Mouse (Mus musculus): Measurements from ENCODE around the gene Gm21970. TPM values are rescaled to one million over a fixed set of nuclear protein-coding genes. Genes with fewer than 3 reads are reported as not detected.
A peak's percentile ranks its signal among the peaks of the same experiment; 100 is the strongest.

Gene Gm21970
- total RNA-seq, 2 experiments from 2014 or later = not detected

DNA sequence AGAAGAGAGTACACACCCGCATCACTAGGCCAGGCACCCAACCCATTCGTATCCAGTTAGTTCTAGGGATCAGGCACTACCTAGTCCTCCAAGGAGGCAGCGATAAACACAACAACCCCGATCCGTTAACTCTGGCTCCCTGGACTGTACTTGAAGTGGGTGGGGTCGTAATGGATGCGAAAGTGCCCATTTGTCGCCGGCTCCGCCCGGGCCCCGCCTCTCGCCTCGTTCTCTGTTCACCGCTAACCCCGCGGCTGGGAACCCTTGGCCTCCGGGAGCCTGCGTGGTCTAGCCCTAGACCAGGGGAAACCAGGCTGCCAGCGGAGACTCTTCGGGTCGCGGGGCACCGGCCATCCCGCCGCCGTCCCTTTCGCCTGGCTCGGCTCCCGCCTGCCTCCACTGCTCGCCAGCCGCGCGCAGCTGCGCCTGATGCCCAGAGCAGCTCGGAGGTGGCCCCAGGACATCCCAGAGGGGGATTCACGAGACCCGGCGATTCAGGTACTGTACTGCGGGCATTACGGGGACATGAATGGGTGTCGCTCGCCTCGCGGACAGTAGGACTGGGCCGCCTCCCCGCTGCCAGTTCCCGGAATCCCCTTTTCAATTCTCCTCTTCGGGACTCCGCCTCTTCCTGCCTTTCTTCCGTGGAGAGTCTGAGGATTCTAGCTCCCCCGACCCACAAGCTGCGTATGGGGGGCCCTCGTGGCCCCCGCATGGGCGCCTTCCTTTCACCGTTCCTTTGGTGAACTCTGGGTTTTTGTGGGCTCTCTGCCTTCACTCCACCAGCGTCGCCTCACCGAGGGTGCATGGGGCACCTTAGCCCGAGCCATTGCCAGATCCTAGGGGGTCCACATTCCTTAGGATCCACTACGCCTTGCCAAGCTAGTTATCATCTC, 18.7 kb upstream of the Gm21970 start, which contains the start of gene Ifnar2:
Gene Ifnar2 (plus strand): TSS at position 207 of the 896 bp plus-strand sequence.
- DNase-seq (ENCODE audit: low spot score in 2 of 2) = peak; percentile 67 to 79

DNA sequence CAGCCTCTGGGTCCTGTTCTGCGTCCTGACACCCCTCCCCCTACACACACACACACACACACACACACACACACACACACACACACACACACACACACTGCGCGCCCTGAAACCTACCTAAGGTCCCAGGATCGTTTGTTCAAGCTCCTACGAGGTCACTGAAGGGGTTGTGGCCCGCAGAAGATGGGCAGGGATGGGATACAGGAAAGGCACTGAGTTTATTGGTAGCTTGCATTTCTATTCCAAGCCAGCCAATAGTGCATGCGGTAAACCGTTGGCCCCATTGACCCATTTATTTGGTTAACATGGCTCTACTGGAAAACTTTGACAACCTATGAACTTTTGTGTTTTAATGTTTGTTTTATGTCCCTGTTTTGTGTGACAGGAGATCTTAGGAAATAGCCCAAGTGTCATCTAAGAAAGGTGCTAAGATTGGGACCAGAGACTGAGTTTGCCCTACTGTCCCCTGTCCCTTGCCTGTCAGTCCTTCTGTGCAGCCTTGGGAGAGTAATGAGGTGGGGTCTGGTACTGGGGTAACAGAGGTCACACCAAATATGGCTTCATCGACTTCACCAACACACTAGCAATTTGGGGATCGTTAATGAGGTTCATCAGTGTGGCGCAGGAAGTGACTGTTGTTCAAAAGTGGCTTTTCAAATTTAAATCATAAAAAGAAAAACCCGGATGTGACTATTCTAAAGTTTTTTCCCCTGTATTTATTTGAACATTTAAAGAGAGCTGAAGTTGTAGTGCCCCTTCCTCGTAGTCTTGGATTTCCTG, 17.9 kb upstream of the Gm21970 start:
- no peak for DNase-seq (ENCODE audit: low spot score in 2 of 2)

DNA sequence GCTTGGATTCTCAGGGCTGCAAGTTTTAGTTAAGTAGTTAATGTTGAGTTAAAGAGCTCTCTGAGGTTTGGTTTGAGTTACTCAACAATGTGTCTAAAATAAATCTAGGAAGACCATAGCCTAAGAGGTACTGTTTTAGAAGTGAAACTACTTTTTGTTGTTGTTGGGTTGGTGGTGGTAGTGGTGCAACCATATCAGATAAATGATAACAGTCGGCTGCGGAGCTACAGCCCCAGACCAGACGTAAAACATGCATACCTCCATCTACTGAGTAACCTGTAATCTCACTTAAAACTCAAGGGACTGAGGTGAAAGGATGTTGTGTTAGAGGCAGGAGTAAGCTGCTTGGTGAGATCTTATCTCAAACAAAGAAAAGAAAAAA, 17.3 kb upstream of the Gm21970 start:
- no peak for DNase-seq (ENCODE audit: low spot score in 2 of 2)

DNA sequence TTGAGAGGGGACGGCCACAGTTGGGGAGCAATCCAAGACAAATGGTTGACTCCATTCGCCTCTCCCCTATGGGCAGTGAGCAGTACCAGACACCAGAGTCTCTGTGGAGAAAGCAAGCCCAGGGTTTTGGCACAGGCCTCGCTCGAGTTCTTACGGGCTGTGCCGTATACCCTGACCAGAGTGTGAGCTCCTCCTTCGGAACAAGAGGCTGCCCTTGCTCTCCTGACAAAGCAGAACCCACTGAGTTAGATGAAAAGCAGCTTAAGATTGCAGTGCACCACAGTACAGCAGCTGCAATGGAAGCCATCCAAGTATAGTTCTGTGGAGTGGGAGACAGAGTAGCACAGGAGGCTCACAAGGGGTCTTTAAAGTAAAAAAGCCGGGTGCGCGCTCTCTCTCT, 14.8 kb upstream of the Gm21970 start:
- DNase-seq (ENCODE audit: low spot score in 2 of 2) = no peak

DNA sequence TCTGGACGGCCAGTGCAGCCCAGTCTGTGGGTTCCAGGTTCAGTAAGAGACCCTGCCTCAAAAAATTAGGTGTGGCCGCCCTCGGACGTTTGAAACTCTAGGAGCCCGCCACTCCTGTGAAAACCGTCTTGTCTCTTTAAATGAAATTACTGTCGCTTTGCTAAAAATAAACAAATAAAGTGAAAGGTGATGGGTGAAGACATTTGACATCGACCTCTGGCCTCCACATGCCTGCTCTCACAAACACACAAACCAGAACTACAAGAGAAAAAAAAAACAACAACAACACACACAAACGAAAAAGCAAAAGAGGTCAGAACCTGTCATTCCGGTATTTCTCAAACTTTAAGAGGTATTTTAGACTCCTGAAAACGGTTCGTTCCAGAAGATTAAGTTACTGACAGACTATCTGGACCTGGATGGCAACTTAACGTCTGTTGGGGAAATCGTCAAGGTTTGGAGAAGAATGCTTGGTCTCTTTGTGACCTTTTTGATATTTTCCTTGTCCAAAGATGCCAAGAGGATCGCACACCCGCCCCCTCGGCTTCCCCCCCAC, 13.0 kb upstream of the Gm21970 start:
- DNase-seq (ENCODE audit: low spot score in 2 of 2) = no peak

DNA sequence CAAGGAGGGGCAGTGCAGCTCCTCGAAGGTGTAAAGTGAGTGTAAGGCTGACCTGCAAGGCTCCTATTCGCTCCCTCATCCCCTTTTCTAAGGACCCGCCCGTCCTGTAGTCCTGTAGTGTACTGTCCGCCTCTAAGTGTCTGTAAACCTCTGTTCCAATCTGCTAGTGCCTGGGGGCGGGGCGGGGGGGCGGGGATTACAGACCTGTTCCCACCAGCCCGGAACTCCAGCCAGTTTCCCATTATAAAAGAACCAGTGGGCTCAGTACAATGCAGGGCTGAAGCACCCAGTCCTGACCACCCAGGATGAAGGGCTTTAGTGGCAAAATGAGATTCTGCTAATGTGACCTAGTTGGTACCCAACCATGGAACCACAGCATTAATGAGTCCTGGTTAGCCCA, 12.5 kb upstream of the Gm21970 start:
- DNase-seq (ENCODE audit: low spot score in 2 of 2) = no peak

DNA sequence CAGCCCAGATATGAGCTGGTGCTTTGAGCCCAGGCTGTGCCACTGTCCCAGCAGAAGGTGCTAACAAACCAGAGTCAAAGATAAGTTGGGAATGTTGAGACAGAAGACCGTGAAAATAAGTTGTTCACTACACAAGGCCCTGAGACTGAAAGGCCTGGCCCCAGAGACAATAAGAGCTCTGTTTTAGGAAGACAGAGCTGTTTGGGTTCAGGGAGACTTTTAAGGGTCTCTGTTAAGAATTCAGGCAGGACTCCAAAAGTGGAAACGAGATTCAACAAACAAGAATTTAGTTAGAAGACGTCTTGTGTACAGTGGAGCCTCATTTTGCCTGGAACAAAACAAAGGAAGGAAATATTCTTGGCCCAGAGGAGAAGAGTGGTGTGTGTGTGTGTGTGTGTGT, 12.1 kb upstream of the Gm21970 start:
- DNase-seq (ENCODE audit: low spot score in 2 of 2) = no peak

DNA sequence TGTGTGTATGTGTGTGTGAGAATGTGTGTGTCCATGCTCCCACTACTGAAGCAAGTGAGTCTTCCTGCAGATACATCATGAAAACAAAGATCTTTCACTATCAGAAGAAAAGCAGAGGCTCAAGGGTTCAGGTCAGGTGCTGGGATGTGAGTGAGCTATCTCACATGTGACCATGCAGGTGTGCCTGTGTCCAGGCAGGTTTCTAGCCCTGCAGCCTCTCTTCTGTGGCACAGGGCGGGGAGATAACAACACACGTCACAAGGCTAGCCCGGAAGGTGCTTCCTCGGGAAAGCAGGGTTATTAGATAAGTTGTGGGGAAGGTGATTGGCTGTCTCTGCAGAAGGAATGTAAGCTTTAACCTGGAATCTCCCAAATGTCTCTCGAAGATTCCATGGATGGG, 11.4 kb upstream of the Gm21970 start:
- no peak for DNase-seq (ENCODE audit: low spot score in 2 of 2)

DNA sequence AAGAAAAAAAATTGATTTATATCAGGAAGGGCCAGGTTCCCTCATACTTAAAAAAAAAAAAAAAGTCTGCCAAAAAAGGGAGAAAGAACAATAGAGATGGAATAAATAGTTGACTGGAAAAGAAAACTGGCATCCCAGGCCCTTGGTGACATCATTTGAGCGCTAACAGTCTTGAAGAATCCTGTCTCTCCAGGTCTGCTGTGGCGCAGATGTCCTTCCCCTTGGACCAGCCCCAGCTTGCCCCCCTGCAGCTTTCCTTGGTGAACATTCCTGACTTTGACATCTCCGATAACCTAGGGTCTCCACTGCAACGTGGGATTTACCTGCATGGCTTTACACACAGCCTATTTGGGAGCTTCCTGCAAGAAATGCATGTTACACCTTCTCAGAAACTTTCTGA, 9.9 kb upstream of the Gm21970 start:
- no peak for DNase-seq (ENCODE audit: low spot score in 2 of 2)

DNA sequence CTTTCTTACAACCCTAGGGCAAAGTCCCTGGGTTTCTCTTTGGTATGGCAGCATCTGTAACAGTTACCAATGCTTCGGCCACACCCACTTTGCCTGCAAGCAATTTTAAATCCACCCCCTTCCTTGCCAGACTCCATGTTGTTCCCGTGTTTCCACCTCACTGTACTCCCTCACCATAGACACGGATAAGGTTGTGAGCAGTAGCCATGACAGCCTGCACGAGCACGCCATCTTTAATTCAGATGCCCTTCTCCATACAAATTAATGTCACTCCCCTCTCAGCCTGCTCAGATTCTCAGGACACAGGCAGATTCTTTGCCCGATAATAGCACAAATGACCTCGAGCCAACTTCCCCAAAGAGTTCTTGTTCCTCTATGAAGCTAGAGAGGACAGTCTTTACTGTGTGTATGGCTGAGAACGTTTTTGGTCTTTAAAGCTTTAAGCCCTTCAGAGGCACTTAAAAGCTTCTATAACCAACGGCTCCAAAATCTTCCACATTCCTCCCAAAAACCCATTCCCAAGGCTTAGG, 9.2 kb upstream of the Gm21970 start:
- DNase-seq (ENCODE audit: low spot score in 2 of 2) = no peak

DNA sequence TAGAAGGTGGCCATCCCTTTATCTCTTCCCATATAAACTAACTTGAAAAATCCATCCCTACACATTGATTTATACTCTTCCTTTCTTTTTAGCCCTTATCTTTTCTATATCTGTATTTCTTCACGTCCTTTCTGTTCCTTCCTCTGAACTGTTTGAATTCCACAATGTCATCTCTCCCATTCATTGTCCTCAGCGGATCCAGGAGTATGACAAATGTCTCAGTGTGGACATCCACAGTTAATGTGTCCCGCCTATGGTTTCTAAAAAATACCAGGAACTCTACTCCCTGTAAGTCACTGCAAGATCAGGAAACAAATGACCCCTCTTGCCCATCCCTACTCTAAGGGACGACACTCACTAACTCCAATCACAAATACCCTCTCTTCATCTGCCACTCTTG, 7.3 kb upstream of the Gm21970 start:
- no peak for DNase-seq (ENCODE audit: low spot score in 2 of 2)

DNA sequence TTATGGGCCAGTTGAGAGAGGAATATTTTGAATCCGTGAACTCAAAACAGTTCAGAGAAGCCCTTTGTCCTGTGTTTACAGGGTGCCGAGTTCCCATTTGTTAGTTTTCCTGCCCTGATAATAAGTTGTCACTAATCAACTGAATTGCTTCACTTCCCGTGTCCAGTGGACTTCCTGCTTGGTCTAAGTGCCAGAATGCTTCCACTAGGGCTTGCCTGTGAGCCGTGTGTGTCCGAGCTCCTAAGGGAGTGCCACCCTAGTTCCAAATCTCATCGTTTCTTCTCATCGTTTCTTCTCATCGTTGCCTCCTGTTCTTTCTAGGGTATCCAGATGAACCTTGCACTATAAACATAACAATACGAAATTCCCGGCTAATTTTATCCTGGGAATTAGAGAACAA, 5.9 kb upstream of the Gm21970 start:
- DNase-seq (ENCODE audit: low spot score in 2 of 2) = no peak

DNA sequence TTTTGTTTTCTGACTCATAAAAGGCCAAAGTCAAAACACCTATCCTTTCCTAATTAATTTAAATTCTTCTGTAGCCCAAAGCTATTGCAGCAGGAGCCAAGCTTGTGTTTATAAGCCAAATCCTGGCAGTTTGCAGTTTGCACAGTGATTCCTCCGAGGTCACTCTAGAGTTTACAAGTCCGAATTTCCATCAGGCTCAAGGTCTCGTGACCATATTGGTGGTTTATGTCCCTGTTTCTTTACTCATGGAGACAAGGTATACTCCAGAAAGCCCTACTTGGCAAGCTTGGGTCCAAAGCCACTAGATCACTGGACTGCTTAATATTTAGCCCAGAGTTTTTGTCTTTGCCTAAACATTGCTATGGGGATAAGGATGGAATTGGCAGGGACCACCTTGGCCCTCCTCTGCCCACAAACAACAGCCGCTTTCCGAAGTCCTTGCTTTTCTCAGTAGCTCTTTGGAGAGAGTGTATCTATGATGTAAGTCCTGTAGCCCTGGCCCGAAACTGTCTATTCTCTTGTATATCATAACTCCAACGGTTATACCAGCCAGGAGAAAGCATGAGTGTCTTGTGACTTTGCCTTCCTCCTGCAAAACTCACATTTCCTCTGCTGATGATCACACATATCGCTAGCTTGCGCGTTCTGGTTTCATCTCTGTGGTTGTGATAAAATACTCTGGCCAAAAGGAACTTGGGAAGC, 5.0 kb upstream of the Gm21970 start:
- no peak for DNase-seq (ENCODE audit: low spot score in 2 of 2)

DNA sequence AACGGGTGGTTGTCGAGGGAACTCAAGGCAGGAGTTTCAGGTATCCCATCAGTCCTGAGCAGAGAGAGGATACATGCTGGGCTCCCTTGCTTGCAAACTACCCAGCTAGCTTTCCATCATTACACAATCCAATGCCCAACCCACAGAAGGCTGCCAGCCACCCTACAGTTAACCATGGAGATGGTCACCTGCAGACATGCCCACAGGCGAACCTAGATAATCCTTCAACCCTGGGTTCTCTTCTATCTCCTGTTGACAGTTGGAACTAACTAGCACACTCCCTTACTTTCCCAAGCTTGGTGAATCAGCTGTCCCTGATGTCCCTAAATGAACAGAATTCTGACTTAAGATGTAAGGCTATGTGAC, 4.4 kb upstream of the Gm21970 start:
- DNase-seq (ENCODE audit: low spot score in 2 of 2) = no peak

DNA sequence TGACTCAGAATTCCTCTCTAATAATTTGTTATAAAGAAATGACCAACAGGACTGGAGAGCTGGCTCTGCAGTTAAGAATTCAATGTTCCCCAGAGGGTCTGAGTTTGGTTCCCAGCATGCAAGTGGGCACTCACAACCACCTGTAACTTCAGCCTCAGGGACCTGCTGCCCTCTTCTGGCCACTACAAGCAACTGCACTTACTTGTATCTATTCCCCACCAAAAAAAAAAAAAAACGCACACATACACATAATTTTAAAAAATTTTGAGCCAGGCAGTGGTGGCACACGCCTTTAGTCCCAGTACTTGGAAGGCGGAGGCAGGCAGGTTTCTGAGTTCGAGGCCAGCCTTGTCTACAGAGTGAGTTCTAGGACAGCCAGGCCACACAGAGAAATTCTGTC, 1.4 kb upstream of the Gm21970 start:
- DNase-seq (ENCODE audit: low spot score in 2 of 2) = no peak

DNA sequence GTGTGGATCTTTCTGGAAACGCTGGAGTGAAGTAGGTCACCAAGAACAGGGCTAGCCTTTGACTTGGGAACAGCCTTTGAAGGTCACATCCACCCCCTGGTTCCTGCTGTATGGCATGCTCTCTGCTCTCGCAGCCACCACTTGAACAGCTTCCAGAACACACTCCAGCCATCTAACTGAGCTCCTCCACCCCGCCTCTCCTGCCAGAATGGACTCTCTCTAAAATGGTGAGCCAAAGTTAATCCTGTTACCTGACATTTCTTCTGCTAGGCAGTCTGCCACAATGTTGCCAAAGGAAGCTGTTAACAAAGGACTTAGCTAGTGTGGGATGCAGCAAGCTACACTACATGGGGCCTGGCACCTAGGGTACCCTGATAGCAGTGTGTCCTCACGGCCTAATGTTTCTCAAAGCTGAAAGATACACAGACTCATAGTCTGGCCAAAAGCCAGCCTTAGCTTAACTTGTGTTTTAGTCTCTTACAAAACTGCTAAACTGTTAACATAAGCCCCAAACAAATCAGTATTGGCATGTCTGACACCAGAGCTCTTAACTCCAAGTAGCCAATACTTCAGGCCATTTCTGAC, 3.4 kb downstream of the Gm21970 start:
- no peak for DNase-seq (ENCODE audit: low spot score in 2 of 2)

DNA sequence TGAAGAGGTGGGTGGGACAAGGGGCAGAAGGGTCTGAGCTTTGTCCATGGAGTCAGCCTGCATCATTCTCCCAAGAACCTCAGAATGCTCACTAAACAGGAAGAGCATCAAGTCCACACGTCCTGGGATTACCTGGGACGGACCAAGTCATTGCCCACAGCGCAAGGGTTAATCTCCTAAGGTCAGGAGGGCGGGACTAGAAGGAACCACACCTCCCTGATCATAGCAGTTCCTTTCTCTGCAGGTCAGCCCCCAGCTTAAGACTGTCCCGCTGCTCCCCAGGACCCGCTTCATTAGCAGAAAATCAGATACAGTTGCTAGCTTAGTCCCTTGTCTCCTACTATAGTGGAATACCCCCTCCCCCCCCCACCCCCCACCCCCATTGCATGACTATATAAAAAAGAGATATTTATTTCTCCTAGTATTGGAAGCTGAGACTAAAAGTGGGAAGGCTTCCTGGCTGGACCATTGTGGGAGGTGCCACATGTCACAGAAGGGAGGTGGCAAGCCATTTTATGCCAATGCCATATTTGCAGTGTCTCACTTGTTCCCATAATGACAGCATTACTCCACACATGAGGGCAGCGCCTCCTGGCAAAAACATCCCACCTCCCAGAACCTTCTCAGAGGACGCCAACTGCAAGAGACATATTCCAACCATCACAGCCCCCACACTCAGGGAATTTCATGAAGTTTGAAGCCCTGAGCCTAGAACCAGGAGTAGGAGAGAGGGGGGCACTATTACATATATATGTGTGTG, 4.3 kb downstream of the Gm21970 start:
- DNase-seq (ENCODE audit: low spot score in 2 of 2) = peak in 1 of 2 experiments; percentile 72

DNA sequence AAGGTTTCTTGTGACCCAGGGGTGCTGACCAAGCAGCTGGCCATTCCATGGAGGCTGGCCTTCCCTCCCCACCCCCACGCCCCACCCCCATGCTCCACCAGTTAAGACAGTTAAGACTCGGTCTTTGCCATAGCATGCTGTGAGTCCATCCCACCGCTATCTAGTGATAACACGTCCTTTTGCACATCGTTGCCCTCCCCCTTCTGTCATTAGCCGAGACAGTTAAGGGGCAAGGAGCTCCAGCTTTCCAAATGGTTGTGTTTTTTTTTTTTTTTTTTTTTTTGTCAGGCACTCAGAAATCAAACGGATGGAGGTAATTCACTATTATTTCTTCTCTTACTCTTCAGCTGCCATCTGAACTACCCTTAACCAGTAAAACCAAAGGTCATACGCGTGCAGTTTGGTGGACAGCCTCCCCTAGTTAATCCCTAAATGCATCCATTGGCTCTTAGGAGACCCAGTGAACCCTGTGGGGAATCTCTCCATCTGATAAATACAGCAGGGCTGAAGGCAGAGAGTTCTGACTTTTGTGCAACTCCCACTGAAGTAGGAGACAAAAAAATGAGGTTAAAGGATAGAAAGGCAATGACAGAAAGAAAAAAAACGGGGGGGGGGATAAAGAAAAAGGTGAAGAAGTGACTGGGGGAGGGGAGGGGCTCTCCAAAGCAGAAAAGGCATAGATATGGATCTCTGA, 5.5 kb downstream of the Gm21970 start:
- no peak for DNase-seq (ENCODE audit: low spot score in 2 of 2)

DNA sequence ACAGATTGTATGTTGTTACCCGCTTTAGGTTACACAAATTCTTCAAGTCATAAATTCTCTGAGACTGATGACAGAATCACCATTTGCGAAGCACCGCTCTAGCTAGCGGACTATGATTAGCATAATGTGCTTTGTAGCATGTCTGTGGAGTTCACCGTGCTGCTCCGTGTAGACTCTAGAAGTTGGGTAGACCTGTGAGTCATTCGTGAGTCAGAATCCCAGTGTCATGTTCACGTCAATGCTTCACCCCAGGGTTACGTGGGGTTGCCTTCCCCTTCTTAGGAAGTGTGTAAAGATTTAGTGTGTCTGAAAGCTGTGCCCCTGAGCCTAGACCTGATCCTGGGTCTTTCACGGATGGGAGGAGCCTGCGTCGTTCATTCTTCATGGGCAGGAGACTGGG, 6.5 kb downstream of the Gm21970 start:
- DNase-seq (ENCODE audit: low spot score in 2 of 2) = no peak

DNA sequence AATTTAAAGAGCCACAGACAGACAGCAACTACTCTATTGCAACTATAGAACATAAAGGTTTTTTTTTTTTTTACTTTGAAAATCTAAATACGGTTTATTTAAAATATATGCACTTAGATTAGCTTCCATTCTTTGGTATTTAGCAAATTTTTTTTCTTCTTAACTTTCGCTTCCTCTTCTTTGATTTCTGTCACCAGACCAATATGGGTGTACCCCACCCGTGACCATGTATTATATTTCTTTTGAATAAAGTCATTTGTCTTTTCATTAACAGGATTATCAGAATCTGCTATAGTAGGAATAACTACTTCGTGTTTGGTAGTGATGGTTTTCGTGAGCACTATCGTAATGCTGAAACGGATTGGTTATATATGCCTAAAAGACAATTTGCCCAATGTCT, 7.4 kb downstream of the Gm21970 start:
- no peak for DNase-seq (ENCODE audit: low spot score in 2 of 2)

Data from layer of hippocampus, adult 18-20 months (tissue).